Mouse (Mus musculus): ENCODE data around the gene Sobp. TPM values are rescaled to one million over a fixed set of nuclear protein-coding genes. Genes with fewer than 3 reads are reported as not detected.

Sobp gene
- polyA plus RNA-seq, 1 experiment from 2014 or later = 1.9 TPM

GRCm38 (mm10) chr10:42972504-42973172 lies 201.7 kb downstream of the Sobp start:
- Histone ChIP-seq H3K4me1 (ENCODE audit: control insufficient read depth, insufficient read depth, low read length) (no peaks in the 10 kb centered on the region), H3K4me2 (ENCODE audit: low read depth, low read length) (peak overlapping the region; percentile 41), H3K27ac (ENCODE audit: low read length) (no peak overlapping the region), H3K9ac (ENCODE audit: low read length) (no peak overlapping the region), H3K9me3 (replicated peaks; ENCODE audit: control insufficient read depth, low read length) (no peaks in the 10 kb centered on the region), H3K4me3 (ENCODE audit: low read length) (no peak overlapping the region), H3K27me3 (ENCODE audit: control insufficient read depth, insufficient read depth, low read length) (peaks cover 3% of the 10 kb centered on the region; the same call in 1 of the 2 replicates), H3K36me3 (ENCODE audit: control insufficient read depth, insufficient read depth) (no peaks in the 10 kb centered on the region)
- ATAC-seq (replicated peaks; ENCODE audit: extremely low read depth, insufficient read depth, low FRiP score) = peak; percentile 63; the same call in 1 of the 2 replicates
- WGBS = 23% methylated on average over 18 of the region's 18 CpGs

GRCm38 (mm10) chr10:42968332-42968731 lies 206.0 kb downstream of the Sobp start:
- no peaks in the 10 kb centered on the region for H3K9me3 ChIP-seq (replicated peaks; ENCODE audit: control insufficient read depth, low read length)
- H3K9ac ChIP-seq (ENCODE audit: low read length) = no peak overlapping the region
- peaks cover 3% of the 10 kb centered on the region; the same call in 1 of the 2 replicates for H3K27me3 ChIP-seq (ENCODE audit: control insufficient read depth, insufficient read depth, low read length)
- no peaks in the 10 kb centered on the region for H3K36me3 ChIP-seq (ENCODE audit: control insufficient read depth, insufficient read depth)
- ATAC-seq (replicated peaks; ENCODE audit: extremely low read depth, insufficient read depth, low FRiP score) = no peak
- WGBS = 31% methylated on average over 2 of the region's 2 CpGs
- H3K27ac ChIP-seq (ENCODE audit: low read length) = no peak overlapping the region
- H3K4me3 ChIP-seq (ENCODE audit: low read length) = no peak overlapping the region
- H3K4me1 ChIP-seq (ENCODE audit: control insufficient read depth, insufficient read depth, low read length) = no peaks in the 10 kb centered on the region
- no peak overlapping the region for H3K4me2 ChIP-seq (ENCODE audit: low read depth, low read length)

- no peak for ATAC-seq (replicated peaks; ENCODE audit: extremely low read depth, insufficient read depth, low FRiP score)
- no peak overlapping the region for H3K4me2 ChIP-seq (ENCODE audit: low read depth, low read length)
- 96% methylated on average over 2 of the region's 2 CpGs for WGBS
These were observed 211.3 kb downstream of the Sobp start for GRCm38 (mm10) chr10:42963061-42963460.

GRCm38 (mm10) chr10:42962655-42963054 lies 211.7 kb downstream of the Sobp start:
- Histone ChIP-seq H3K4me3 (ENCODE audit: low read length) (no peak overlapping the region; the same call in 1 of the 2 replicates), H3K9me3 (replicated peaks; ENCODE audit: control insufficient read depth, low read length) (no peaks in the 10 kb centered on the region), H3K4me1 (ENCODE audit: control insufficient read depth, insufficient read depth, low read length) (0 out of 2 replicates have a peak, but pooled peaks cover 4% of the 10 kb centered on the region), H3K27ac (ENCODE audit: low read length) (no peak overlapping the region), H3K36me3 (ENCODE audit: control insufficient read depth, insufficient read depth) (no peaks in the 10 kb centered on the region), H3K9ac (ENCODE audit: low read length) (no peak overlapping the region), H3K27me3 (ENCODE audit: control insufficient read depth, insufficient read depth, low read length) (no peaks in the 10 kb centered on the region), H3K4me2 (ENCODE audit: low read depth, low read length) (peak overlapping the region; percentile 24; the same call in 1 of the 2 replicates)
- ATAC-seq (replicated peaks; ENCODE audit: extremely low read depth, insufficient read depth, low FRiP score) = no peak
- WGBS = 82% methylated on average over 13 of the region's 13 CpGs

More at GRCm38 (mm10) chr10:42963061-42963460, 211.3 kb downstream of the Sobp start:
- H3K27ac ChIP-seq (ENCODE audit: low read length) = no peak overlapping the region
- no peaks in the 10 kb centered on the region for H3K36me3 ChIP-seq (ENCODE audit: control insufficient read depth, insufficient read depth)
- 0 out of 2 replicates have a peak, but pooled peaks cover 4% of the 10 kb centered on the region for H3K4me1 ChIP-seq (ENCODE audit: control insufficient read depth, insufficient read depth, low read length)
- H3K27me3 ChIP-seq (ENCODE audit: control insufficient read depth, insufficient read depth, low read length) = no peaks in the 10 kb centered on the region
- no peak overlapping the region for H3K9ac ChIP-seq (ENCODE audit: low read length)
- no peaks in the 10 kb centered on the region for H3K9me3 ChIP-seq (replicated peaks; ENCODE audit: control insufficient read depth, low read length)
- no peak overlapping the region for H3K4me3 ChIP-seq (ENCODE audit: low read length)

GRCm38 (mm10) chr10:42962181-42962601 lies 212.1 kb downstream of the Sobp start:
- Histone ChIP-seq H3K27ac (ENCODE audit: low read length) (no peak overlapping the region), H3K4me2 (ENCODE audit: low read depth, low read length) (peak overlapping the region; percentile 24; the same call in 1 of the 2 replicates), H3K9me3 (replicated peaks; ENCODE audit: control insufficient read depth, low read length) (no peaks in the 10 kb centered on the region), H3K4me3 (ENCODE audit: low read length) (no peak overlapping the region; the same call in 1 of the 2 replicates), H3K36me3 (ENCODE audit: control insufficient read depth, insufficient read depth) (no peaks in the 10 kb centered on the region), H3K9ac (ENCODE audit: low read length) (no peak overlapping the region), H3K27me3 (ENCODE audit: control insufficient read depth, insufficient read depth, low read length) (peaks cover 3% of the 10 kb centered on the region; the same call in 1 of the 2 replicates), H3K4me1 (ENCODE audit: control insufficient read depth, insufficient read depth, low read length) (0 out of 2 replicates have a peak, but pooled peaks cover 4% of the 10 kb centered on the region)
- no peak for ATAC-seq (replicated peaks; ENCODE audit: extremely low read depth, insufficient read depth, low FRiP score)
- WGBS = 69% methylated on average over 6 of the region's 6 CpGs

- Histone ChIP-seq H3K4me2 (ENCODE audit: low read depth, low read length) (no peak overlapping the region), H3K27me3 (ENCODE audit: control insufficient read depth, insufficient read depth, low read length) (peaks cover 7% of the 10 kb centered on the region), H3K27ac (ENCODE audit: low read length) (no peak overlapping the region), H3K4me1 (ENCODE audit: control insufficient read depth, insufficient read depth, low read length) (0 out of 2 replicates have a peak, but pooled peaks cover 4% of the 10 kb centered on the region), H3K9ac (ENCODE audit: low read length) (no peak overlapping the region), H3K4me3 (ENCODE audit: low read length) (no peak overlapping the region), H3K36me3 (ENCODE audit: control insufficient read depth, insufficient read depth) (no peaks in the 10 kb centered on the region), H3K9me3 (replicated peaks; ENCODE audit: control insufficient read depth, low read length) (no peaks in the 10 kb centered on the region)
- WGBS = 74% methylated on average over 6 of the region's 6 CpGs
- ATAC-seq (replicated peaks; ENCODE audit: extremely low read depth, insufficient read depth, low FRiP score) = no peak
These were observed 212.6 kb downstream of the Sobp start for GRCm38 (mm10) chr10:42961771-42962170.

- ATAC-seq (replicated peaks; ENCODE audit: extremely low read depth, insufficient read depth, low FRiP score) = no peak
- no peaks in the 10 kb centered on the region for H3K36me3 ChIP-seq (ENCODE audit: control insufficient read depth, insufficient read depth)
- H3K27ac ChIP-seq (ENCODE audit: low read length) = no peak overlapping the region
- H3K9ac ChIP-seq (ENCODE audit: low read length) = no peak overlapping the region
- peak overlapping the region; percentile 61 for H3K4me2 ChIP-seq (ENCODE audit: low read depth, low read length)
- WGBS = 66% methylated on average over 4 of the region's 4 CpGs
- H3K27me3 ChIP-seq (ENCODE audit: control insufficient read depth, insufficient read depth, low read length) = peaks cover 8% of the 10 kb centered on the region
- 0 out of 2 replicates have a peak, but pooled peaks cover 4% of the 10 kb centered on the region for H3K4me1 ChIP-seq (ENCODE audit: control insufficient read depth, insufficient read depth, low read length)
- peaks cover 4% of the 10 kb centered on the region; the same call in 1 of the 2 replicates for H3K9me3 ChIP-seq (replicated peaks; ENCODE audit: control insufficient read depth, low read length)
- H3K4me3 ChIP-seq (ENCODE audit: low read length) = no peak overlapping the region
These were observed 215.6 kb downstream of the Sobp start for GRCm38 (mm10) chr10:42958686-42959085.

GRCm38 (mm10) chr10:42957881-42958651 lies 216.3 kb downstream of the Sobp start:
- Histone ChIP-seq H3K4me3 (ENCODE audit: low read length) (peak overlapping the region; percentile 48), H3K27me3 (ENCODE audit: control insufficient read depth, insufficient read depth, low read length) (peaks cover 8% of the 10 kb centered on the region), H3K4me2 (ENCODE audit: low read depth, low read length) (peak overlapping the region; percentile 61), H3K27ac (ENCODE audit: low read length) (no peak overlapping the region), H3K36me3 (ENCODE audit: control insufficient read depth, insufficient read depth) (no peaks in the 10 kb centered on the region), H3K4me1 (ENCODE audit: control insufficient read depth, insufficient read depth, low read length) (0 out of 2 replicates have a peak, but pooled peaks cover 4% of the 10 kb centered on the region), H3K9me3 (replicated peaks; ENCODE audit: control insufficient read depth, low read length) (peaks cover 4% of the 10 kb centered on the region; the same call in 1 of the 2 replicates), H3K9ac (ENCODE audit: low read length) (peak overlapping the region; percentile 50)
- peak; percentile 78 for ATAC-seq (replicated peaks; ENCODE audit: extremely low read depth, insufficient read depth, low FRiP score)
- 7% methylated on average over 21 of the region's 21 CpGs for WGBS
